Mouse (Mus musculus): ENCODE data around the gene Dmbt1. TPM values are rescaled to one million over a fixed set of nuclear protein-coding genes. Genes with fewer than 3 reads are reported as not detected.

Dmbt1 gene
- total and polyA plus RNA-seq, 3 experiments: not detected

DNA sequence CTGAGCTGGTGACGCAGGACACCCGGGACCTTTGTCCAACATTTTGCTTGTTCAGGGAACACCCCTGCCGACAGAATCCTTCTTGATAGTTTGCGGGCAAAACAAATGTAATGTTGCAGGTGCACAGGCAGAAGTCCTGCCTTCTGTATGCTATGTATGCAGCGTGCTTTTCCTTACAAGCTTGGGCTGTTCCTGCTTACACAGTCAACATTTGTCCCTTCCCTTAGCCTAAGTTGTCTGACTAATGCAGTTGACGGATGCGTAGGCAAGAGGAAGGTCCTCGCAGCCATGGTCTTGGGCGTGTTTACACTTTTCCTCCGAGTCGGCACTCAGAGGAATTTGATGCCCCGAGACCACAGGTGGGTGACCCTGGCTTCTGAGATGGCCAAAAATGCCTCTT, 46.7 kb upstream of the Dmbt1 start (continued):
- TF ChIP-seq TBP (IDR thresholded peaks at IDR 0.05; ENCODE audit: low read depth, low read length): no peak

DNA sequence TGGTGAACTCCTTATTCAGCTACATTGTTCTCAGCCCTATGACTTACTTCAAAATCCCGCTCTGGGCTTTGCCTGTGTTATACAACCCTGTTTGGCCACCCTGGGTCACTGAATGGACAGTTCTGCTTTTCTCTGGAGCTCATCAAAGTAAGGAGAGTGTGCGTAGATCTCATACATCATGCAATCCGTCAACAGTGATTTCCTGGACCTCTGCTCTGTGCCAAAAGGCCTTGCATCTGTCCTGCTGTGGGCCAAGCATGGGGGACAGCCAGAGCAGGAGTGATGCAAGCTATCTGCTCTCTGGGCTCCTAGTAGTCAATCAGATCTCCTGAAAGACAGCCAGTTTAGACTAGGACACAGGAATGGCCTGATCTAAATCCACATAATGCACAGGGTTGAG, 46.1 kb upstream of the Dmbt1 start:
- no peak overlapping the region for H3K9ac ChIP-seq (ENCODE audit: control insufficient read depth, low read depth, low read length, poor library complexity, severe bottlenecking)
- TF ChIP-seq E2F4 (IDR thresholded peaks at IDR 0.05; ENCODE audit: borderline replicate concordance, low read depth, low read length): no peak
- TF ChIP-seq TAL1 (IDR thresholded peaks at IDR 0.05; ENCODE audit: low read length): no peak
- TF ChIP-seq CHD1 (IDR thresholded peaks at IDR 0.05; ENCODE audit: low read depth, low read length): no peak
- no peak for TF ChIP-seq ZMIZ1 (IDR thresholded peaks at IDR 0.05; ENCODE audit: low read depth, low read length)
- no peak for TF ChIP-seq ETS1 (IDR thresholded peaks at IDR 0.05; ENCODE audit: low read depth, low read length)
- no peak for TF ChIP-seq KAT2A (conservative IDR thresholded peaks at IDR 0.05; ENCODE audit: low read depth, low read length)
- TF ChIP-seq SIN3A (IDR thresholded peaks at IDR 0.05; ENCODE audit: low read length): no peak
- no peak for TF ChIP-seq RCOR1 (IDR thresholded peaks at IDR 0.05; ENCODE audit: low read depth, low read length)
- TF ChIP-seq MXI1 (IDR thresholded peaks at IDR 0.05; ENCODE audit: low read depth, low read length): no peak
- TF ChIP-seq ZC3H11A (IDR thresholded peaks at IDR 0.05; ENCODE audit: low read depth, low read length): no peak
- TF ChIP-seq MAX (IDR thresholded peaks at IDR 0.05; ENCODE audit: low read length): no peak
- TF ChIP-seq POLR2AphosphoS2 (IDR thresholded peaks at IDR 0.05; ENCODE audit: low read length): no peak
- no peak for TF ChIP-seq ZKSCAN1 (IDR thresholded peaks at IDR 0.05; ENCODE audit: low read depth, low read length)
- no peak for TF ChIP-seq MAZ (IDR thresholded peaks at IDR 0.05; ENCODE audit: low read depth, low read length)
- TF ChIP-seq USF2 (IDR thresholded peaks at IDR 0.05; ENCODE audit: borderline replicate concordance in 1 of 2, insufficient read depth in 1 of 2, low read depth in 1 of 2, low read length in 2 of 2): no peak
- TF ChIP-seq USF1 (IDR thresholded peaks at IDR 0.05; ENCODE audit: low read depth, low read length): no peak
- no peak for TF ChIP-seq TCF12 (IDR thresholded peaks at IDR 0.05; ENCODE audit: low read depth, low read length)
- no peaks in the 10 kb centered on the region for H3K27me3 ChIP-seq (ENCODE audit: control insufficient read depth in 1 of 2, insufficient read depth in 2 of 2, low read length in 2 of 2)
- H3K79me2 ChIP-seq (ENCODE audit: control insufficient read depth, insufficient read depth, low read length, poor library complexity): no peaks in the 10 kb centered on the region
- DNase-seq (ENCODE audit: low read depth, low spot score): no peak
- H3K9me3 ChIP-seq (replicated peaks; ENCODE audit: insufficient read depth, low read length): no peaks in the 10 kb centered on the region
- no peak overlapping the region for H3K27ac ChIP-seq (ENCODE audit: control insufficient read depth, low read depth, low read length)
- no peak overlapping the region for H3K4me3 ChIP-seq (ENCODE audit: control insufficient read depth in 1 of 2, insufficient read depth in 1 of 2, low read depth in 2 of 2, low read length in 2 of 2)
- H3K36me3 ChIP-seq (ENCODE audit: control insufficient read depth in 1 of 2, insufficient read depth in 2 of 2, low read length in 2 of 2): no peaks in the 10 kb centered on the region
- no peaks in the 10 kb centered on the region for H3K4me1 ChIP-seq (ENCODE audit: control insufficient read depth in 1 of 2, insufficient read depth in 2 of 2, low read length in 2 of 2)

DNA sequence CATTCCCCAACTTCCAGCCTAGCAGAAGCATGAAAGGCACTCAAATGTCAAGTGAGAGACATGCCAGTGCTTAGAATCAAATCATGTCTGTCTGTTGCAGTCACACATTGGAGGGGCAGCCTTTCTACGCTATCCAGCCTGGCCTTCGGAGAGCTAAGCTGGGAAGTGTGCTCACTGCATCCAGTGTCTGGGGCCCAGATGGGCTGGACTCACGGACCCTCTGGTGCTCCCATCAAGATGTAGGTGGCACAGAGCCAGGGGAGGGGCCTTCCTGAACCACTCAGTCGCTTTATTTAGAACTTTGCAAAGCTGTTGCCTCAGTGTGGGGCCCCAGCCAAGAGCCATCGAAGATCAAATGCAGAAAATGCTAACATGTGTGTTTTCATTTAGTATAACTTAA, 43.7 kb upstream of the Dmbt1 start:
- no peak for DNase-seq (ENCODE audit: low read depth, low spot score)
- Histone ChIP-seq H3K9me3 (replicated peaks; ENCODE audit: insufficient read depth, low read length) (no peaks in the 10 kb centered on the region), H3K27ac (ENCODE audit: control insufficient read depth, low read depth, low read length) (no peak overlapping the region), H3K36me3 (ENCODE audit: control insufficient read depth in 1 of 2, insufficient read depth in 2 of 2, low read length in 2 of 2) (no peaks in the 10 kb centered on the region), H3K79me2 (ENCODE audit: control insufficient read depth, insufficient read depth, low read length, poor library complexity) (no peaks in the 10 kb centered on the region), H3K9ac (ENCODE audit: control insufficient read depth, low read depth, low read length, poor library complexity, severe bottlenecking) (no peak overlapping the region), H3K4me3 (ENCODE audit: control insufficient read depth in 1 of 2, insufficient read depth in 1 of 2, low read depth in 2 of 2, low read length in 2 of 2) (no peak overlapping the region), H3K27me3 (ENCODE audit: control insufficient read depth in 1 of 2, insufficient read depth in 2 of 2, low read length in 2 of 2) (no peaks in the 10 kb centered on the region), H3K4me1 (ENCODE audit: control insufficient read depth in 1 of 2, insufficient read depth in 2 of 2, low read length in 2 of 2) (no peaks in the 10 kb centered on the region)
- no peak for TF ChIP-seq MXI1 (IDR thresholded peaks at IDR 0.05; ENCODE audit: low read depth, low read length)
- no peak for TF ChIP-seq KAT2A (conservative IDR thresholded peaks at IDR 0.05; ENCODE audit: low read depth, low read length)
- no peak for TF ChIP-seq POLR2AphosphoS5 (IDR thresholded peaks at IDR 0.05; ENCODE audit: borderline replicate concordance, low read depth, low read length)
- no peak for TF ChIP-seq TBP (IDR thresholded peaks at IDR 0.05; ENCODE audit: low read depth, low read length)
- TF ChIP-seq ETS1 (IDR thresholded peaks at IDR 0.05; ENCODE audit: low read depth, low read length): no peak
- TF ChIP-seq MEF2A (IDR thresholded peaks at IDR 0.05; ENCODE audit: extremely low read depth, insufficient replicate concordance, low read depth, low read length, poor library complexity, severe bottlenecking): no peak
- TF ChIP-seq RAD21 (IDR thresholded peaks at IDR 0.05; ENCODE audit: low read depth, low read length): no peak
- no peak for TF ChIP-seq ZMIZ1 (IDR thresholded peaks at IDR 0.05; ENCODE audit: low read depth, low read length)
- TF ChIP-seq TCF12 (IDR thresholded peaks at IDR 0.05; ENCODE audit: low read depth, low read length): no peak
- TF ChIP-seq E2F4 (IDR thresholded peaks at IDR 0.05; ENCODE audit: borderline replicate concordance, low read depth, low read length): no peak
- no peak for TF ChIP-seq RCOR1 (IDR thresholded peaks at IDR 0.05; ENCODE audit: low read depth, low read length)
- no peak for TF ChIP-seq ZNF384 (IDR thresholded peaks at IDR 0.05; ENCODE audit: low read depth, low read length)
- TF ChIP-seq SMC3 (IDR thresholded peaks at IDR 0.05; ENCODE audit: low read depth, low read length): no peak
- TF ChIP-seq JUND (IDR thresholded peaks at IDR 0.05; ENCODE audit: low read depth, low read length): no peak
- TF ChIP-seq CHD1 (IDR thresholded peaks at IDR 0.05; ENCODE audit: low read depth, low read length): no peak
- TF ChIP-seq EP300 (IDR thresholded peaks at IDR 0.05; ENCODE audit: low read depth in 1 of 2, low read length in 2 of 2): no peak
- no peak for TF ChIP-seq ELF1 (IDR thresholded peaks at IDR 0.05; ENCODE audit: low read depth, low read length)
- TF ChIP-seq CTCF (IDR thresholded peaks at IDR 0.05 in 2 of 3, conservative IDR thresholded peaks at IDR 0.05 in 1 of 3; ENCODE audit: control insufficient read depth in 1 of 3, insufficient read depth in 1 of 3, low read depth in 2 of 3, low read length in 3 of 3, poor library complexity in 1 of 3, severe bottlenecking in 1 of 3): no peak
